Mouse (Mus musculus) heart, adult 2 months (tissue): ENCODE results near the gene Cntd1. TPM values are rescaled to one million over a fixed set of nuclear protein-coding genes. Genes with fewer than 3 reads are reported as not detected.
"Not testable (repeated sequence)": the region's sequence is repeated elsewhere in the genome, so short reads cannot be mapped to it uniquely, and the experiment has no call there.

Experiments used
- DNase-seq, 2 experiments: peaks; one replicate each; pipeline ENCODE4 v3.0.0; 2021
- H3K27ac ChIP-seq: fragments of 200-600 bp; 2 replicates; pipeline ENCODE4 v1.8.1; 2022
- H3K27me3 ChIP-seq: fragments of 200-500 bp; 2 replicates; pipeline ENCODE4 v1.6.1; 2012; ENCODE audit warnings: mild to moderate bottlenecking, low read length, inconsistent platforms, mixed read lengths; ENCODE audit not compliant: control insufficient read depth, insufficient read depth
- H3K36me3 ChIP-seq: fragments of 200-500 bp; 2 replicates; pipeline ENCODE4 v1.6.1; 2012; ENCODE audit warnings: low read length, inconsistent platforms; ENCODE audit not compliant: control insufficient read depth, insufficient read depth
- H3K4me1 ChIP-seq: fragments of 200-500 bp; 2 replicates; pipeline ENCODE4 v1.6.1; 2011; ENCODE audit warnings: low read length; ENCODE audit not compliant: control insufficient read depth, insufficient read depth
- H3K4me3 ChIP-seq: fragments of 200-600 bp; 2 replicates; pipeline ENCODE4 v1.8.1; 2022
- H3K79me2 ChIP-seq: fragments of 200-500 bp; replicated peaks from 2 replicates; pipeline ENCODE4 v1.6.1; 2012; ENCODE audit warnings: mild to moderate bottlenecking, inconsistent platforms, low read length, moderate library complexity, mixed read lengths; ENCODE audit not compliant: control insufficient read depth, insufficient read depth
- H3K9ac ChIP-seq: fragments of 200-500 bp; 2 replicates; pipeline ENCODE4 v1.6.1; 2012; ENCODE audit warnings: low read depth, mild to moderate bottlenecking, control low read depth, inconsistent platforms, low read length, mixed read lengths
- CTCF ChIP-seq: fragments of 200-600 bp; IDR thresholded peaks from 2 replicates; pipeline ENCODE4 v1.8.1; 2022; ENCODE audit warnings: antibody characterized with exemption, mild to moderate bottlenecking, moderate library complexity
- EP300 ChIP-seq: fragments of 200-500 bp; IDR thresholded peaks from 2 replicates; pipeline ENCODE4 v1.6.1; 2011; ENCODE audit warnings: low read depth, low read length, control low read depth; ENCODE audit not compliant: insufficient read depth
- POLR2A ChIP-seq: fragments of 200-500 bp; IDR thresholded peaks from 2 replicates; pipeline ENCODE4 v1.6.1; 2011; ENCODE audit warnings: mild to moderate bottlenecking, low read depth, low read length, control low read depth; ENCODE audit not compliant: insufficient read depth
- WGBS: fragments of 180-500 bp; shearing (Covaris S2); methylation state at CpG from one replicate; pipeline ENCODE4 v1.1.7; 2018; 5-methylcytosine and 5-hydroxymethylcytosine counted together
- intact Hi-C: fragments of 180-260 bp; cut with DNase I; formaldehyde crosslinking; loops from one replicate; pipeline ENCODE4 v1.15.1; 2025
- polyA plus RNA-seq: library from polyadenylated mRNA; depleted of rRNA; stranded (reverse); fragments of >200 nt; gene quantifications from 2 replicates; pipeline ENCODE4 v1.2.3, GENCODE M21; 2012
- total RNA-seq, 2 experiments: library from RNA; stranded (reverse); gene quantifications; 2 replicates each; pipeline ENCODE4 v1.2.3; 2021

The Cntd1 gene
- total and polyA plus RNA-seq, 3 experiments: 0.12 to 0.36 (median 0.23) TPM

DNA sequence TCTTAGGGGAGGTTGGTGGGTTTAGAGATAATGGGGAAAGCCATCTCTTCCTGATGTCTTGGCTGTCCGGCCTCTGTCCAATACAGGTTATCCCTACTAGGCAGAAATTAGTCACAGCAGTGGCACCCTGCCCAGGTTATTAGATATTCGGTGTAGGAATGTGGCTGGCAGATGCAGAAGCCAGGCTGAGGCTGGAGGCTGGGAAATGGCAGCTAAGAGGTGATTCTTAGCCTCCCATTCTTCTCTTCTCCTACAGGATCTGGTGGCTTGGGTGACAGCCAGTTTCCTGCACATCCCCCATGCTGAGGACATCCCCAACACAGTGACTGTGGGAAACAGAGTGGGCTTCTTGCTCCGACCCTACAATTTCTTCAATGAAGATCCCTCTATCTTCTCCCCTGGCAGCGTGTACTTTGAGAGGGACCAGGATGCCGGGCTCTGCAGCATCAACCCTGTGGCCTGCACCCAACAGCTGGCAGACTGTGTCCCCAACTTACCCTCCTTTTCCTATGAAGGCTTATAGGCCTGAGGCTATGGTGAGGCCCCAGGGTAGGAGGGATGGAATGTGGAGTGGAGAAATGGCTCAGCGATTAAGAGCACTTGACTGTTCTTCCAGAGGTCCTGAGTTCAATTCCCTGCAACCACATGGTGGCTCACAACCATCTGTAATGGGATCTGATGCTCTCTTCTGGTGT, 50.3 kb downstream of the Cntd1 start:
- H3K27ac ChIP-seq: peak overlapping the region; percentile 18
- H3K9ac ChIP-seq: no peak overlapping the region
- no peak for TF ChIP-seq EP300
- TF ChIP-seq POLR2A: no peak
- TF ChIP-seq CTCF: no peak
- no peaks in the 10 kb centered on the region for H3K36me3 ChIP-seq
- intact Hi-C loops: loop anchor here (10.0 kb wide), 1 partner anchor 226 kb away; the partner anchor contains the start of genes Brca1 and Nbr1
- H3K27me3 ChIP-seq: no peaks in the 10 kb centered on the region
- 35% methylated on average over 6 of the region's 6 CpGs for WGBS
- peaks cover 4% of the 10 kb centered on the region for H3K4me1 ChIP-seq
- no peak overlapping the region for H3K4me3 ChIP-seq
- peak; percentile 47 to 57 for DNase-seq
- H3K79me2 ChIP-seq: no peaks in the 10 kb centered on the region

DNA sequence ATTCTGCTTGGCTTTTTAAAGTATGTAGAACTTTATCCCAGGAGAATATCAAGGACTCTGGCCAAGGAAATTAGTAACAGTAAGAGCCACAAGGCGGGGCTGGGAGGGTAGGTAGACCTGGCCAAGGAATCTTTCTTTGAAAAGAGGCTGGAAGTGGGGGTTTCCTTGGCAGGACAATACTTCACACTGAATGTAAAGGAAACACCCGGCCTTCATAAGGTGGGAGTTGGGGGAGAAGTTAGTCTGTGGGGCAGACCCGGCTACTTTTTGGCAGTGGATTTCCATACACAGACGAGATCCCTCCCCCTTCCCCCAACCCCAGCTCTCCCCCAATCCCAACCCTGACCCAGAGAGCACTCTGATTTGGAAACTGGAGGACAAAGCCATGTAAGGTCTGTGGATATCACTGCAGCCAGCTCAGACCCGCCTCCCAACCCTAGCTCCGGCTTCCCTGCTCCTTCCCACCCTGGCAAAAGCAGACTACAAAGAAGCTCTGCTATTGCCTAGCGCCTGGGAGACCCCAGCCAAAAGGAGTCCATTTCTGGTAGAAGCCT, 51.6 kb downstream of the Cntd1 start, which contains the start of gene Aoc3:
Aoc3 (plus strand) TSS at position 235 of the 554 bp plus-strand sequence.
- Histone ChIP-seq H3K4me1 (peaks cover 4% of the 10 kb centered on the region), H3K27ac (peak within 1 kb of the TSS; percentile 72), H3K79me2 (no peaks in the 10 kb centered on the region), H3K27me3 (no peaks in the 10 kb centered on the region), H3K4me3 (peak within 1 kb of the TSS; percentile 40), H3K36me3 (no peaks in the 10 kb centered on the region), H3K9ac (peak within 1 kb of the TSS; percentile 28)
- DNase-seq: peak; percentile 59 to 61
- intact Hi-C loops: loop anchor here (1.0 kb wide), 1 partner anchor 30 kb away; no protein-coding TSS in a partner anchor
- 25% methylated on average over 7 of the region's 7 CpGs for WGBS
- TF ChIP-seq POLR2A: peak; percentile 58; the same call in 1 of the 2 replicates
- TF ChIP-seq EP300: 0 out of 2 replicates have a peak, but pooled peaks have one; percentile 34
- peak; percentile 42 for TF ChIP-seq CTCF

DNA sequence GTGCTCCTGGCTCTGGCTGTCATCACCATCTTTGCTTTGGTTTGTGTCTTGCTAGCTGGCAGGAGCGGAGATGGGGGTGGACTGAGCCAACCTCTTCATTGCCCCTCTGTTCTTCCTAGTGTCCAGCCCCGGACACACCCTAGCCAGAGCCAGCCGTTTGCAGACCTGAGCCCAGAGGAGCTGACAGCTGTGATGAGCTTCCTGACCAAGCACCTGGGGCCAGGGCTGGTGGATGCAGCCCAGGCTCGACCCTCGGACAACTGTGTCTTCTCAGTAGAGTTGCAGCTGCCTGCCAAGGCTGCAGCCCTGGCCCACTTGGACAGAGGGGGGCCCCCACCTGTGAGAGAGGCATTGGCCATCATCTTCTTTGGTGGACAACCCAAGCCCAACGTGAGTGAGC, 52.1 kb downstream of the Cntd1 start:
- 39% methylated on average over 6 of the region's 6 CpGs for WGBS
- peak overlapping the region; percentile 40 for H3K4me3 ChIP-seq
- H3K4me1 ChIP-seq, H3K36me3 ChIP-seq, DNase-seq, H3K79me2 ChIP-seq, H3K27me3 ChIP-seq: not testable (repeated sequence)
- H3K9ac ChIP-seq: peak overlapping the region; percentile 28
- intact Hi-C loops: loop anchor here (1.0 kb wide), 1 partner anchor 29 kb away; no protein-coding TSS in a partner anchor
- H3K27ac ChIP-seq: peak overlapping the region; percentile 72

DNA sequence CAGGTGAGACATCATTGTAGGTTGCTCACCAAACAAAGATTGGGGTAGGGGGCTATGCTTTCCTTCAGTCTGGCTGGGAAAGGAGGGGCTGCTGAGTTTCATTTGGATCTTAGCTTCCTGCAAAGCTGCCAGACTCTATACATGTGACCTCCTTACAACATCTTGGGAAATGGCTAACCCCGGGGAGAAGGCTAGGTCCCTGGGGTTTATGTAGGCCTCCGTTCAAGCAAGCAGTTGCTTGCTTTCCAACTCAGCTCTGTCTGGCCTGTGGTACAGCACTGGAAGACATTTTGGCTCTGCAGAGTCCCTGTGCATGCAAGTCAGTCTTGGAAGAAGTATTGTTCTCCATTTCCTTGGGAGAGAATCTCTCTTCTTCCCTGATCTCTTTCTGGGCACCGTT, 53.7 kb downstream of the Cntd1 start:
- intact Hi-C loops: no loop called here
- Histone ChIP-seq H3K79me2 (no peaks in the 10 kb centered on the region), H3K9ac (no peak overlapping the region; the same call in 1 of the 2 replicates), H3K36me3 (no peaks in the 10 kb centered on the region), H3K27me3 (no peaks in the 10 kb centered on the region), H3K4me3 (peak overlapping the region; percentile 10; the same call in 1 of the 2 replicates), H3K4me1 (peaks cover 4% of the 10 kb centered on the region), H3K27ac (peak overlapping the region; percentile 72)
- 32% methylated on average over 3 of the region's 3 CpGs for WGBS
- TF ChIP-seq POLR2A: no peak
- DNase-seq: peak; percentile 43

DNA sequence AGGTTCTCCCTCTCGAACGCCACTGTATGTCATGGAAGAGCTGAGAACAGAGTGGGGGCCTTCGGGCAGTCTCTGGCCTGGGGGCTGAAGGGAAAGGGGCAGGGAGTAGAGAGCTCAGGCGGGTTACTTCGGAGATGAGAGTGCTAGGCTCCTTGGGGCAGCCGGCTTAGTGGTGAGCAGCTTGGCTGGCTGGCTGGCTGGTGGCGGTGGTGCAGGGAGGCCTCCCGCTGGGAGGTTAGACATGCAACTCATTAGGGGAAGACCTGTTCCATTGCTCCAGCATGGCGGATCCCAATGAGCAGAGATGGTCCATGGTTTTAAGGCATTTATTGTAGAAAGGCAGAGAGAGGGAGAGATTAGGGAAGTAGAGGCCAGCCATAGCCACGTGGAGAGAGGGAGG, 55.2 kb downstream of the Cntd1 start:
- Histone ChIP-seq H3K4me1 (peaks cover 4% of the 10 kb centered on the region), H3K27ac (peak overlapping the region; percentile 23; the same call in 1 of the 2 replicates), H3K9ac (peak overlapping the region; percentile 21; the same call in 1 of the 2 replicates), H3K79me2 (no peaks in the 10 kb centered on the region), H3K36me3 (no peaks in the 10 kb centered on the region), H3K4me3 (peak overlapping the region; percentile 27), H3K27me3 (no peaks in the 10 kb centered on the region)
- TF ChIP-seq POLR2A: no peak
- TF ChIP-seq CTCF: no peak
- TF ChIP-seq EP300: no peak
- intact Hi-C loops: no loop called here
- 62% methylated on average over 10 of the region's 10 CpGs for WGBS
- DNase-seq: no peak

DNA sequence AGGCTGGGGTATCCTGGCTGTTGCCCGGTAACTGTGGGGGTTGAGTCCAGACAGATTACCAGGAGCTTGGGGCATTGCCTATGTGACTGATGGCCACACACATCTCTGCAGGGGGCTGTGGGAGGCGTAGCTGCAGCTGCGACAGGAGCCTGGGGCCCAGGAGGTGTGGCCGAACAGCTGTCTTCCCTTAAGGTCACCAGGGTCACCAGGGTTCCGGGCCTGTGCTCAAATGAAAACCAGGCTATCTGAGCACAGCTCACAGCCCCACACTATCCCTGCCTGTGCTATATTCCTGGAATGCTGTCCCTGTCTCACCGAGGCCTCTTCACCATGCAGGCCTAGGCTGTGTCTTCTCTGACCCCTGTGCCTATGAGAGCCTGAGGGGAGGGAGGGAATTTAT, 55.7 kb downstream of the Cntd1 start:
- Histone ChIP-seq H3K27ac (no peak overlapping the region; the same call in 1 of the 2 replicates), H3K4me1 (peaks cover 2% of the 10 kb centered on the region; the same call in 1 of the 2 replicates), H3K9ac (peak overlapping the region; percentile 22; the same call in 1 of the 2 replicates), H3K36me3 (no peaks in the 10 kb centered on the region), H3K79me2 (no peaks in the 10 kb centered on the region), H3K27me3 (no peaks in the 10 kb centered on the region), H3K4me3 (no peak overlapping the region)
- 32% methylated on average over 6 of the region's 6 CpGs for WGBS
- DNase-seq: no peak
- intact Hi-C loops: no loop called here
- TF ChIP-seq CTCF (no peak), EP300 (no peak), POLR2A (no peak)
